Mouse (Mus musculus) thymus, postnatal 36 days (tissue): Measurements from ENCODE around the gene Il15ra.

Experiments used
- DNase-seq, 2 experiments: peaks; one replicate each; pipeline ENCODE4 v3.0.0; 2022; ENCODE audit warnings: mixed read lengths in 2 of 2

Il15ra gene

GRCm38 (mm10) chr2:11710101-11710500 is 5.0 kb downstream of the Il15ra start:
- DNase-seq = peak; percentile 19 to 39

GRCm38 (mm10) chr2:11712483-11712990 is 7.4 kb downstream of the Il15ra start:
- DNase-seq = no peak

GRCm38 (mm10) chr2:11713021-11713420 is 7.9 kb downstream of the Il15ra start:
- no peak for DNase-seq

- DNase-seq = no peak
Measured at GRCm38 (mm10) chr2:11714535-11714934, 9.4 kb downstream of the Il15ra start.

GRCm38 (mm10) chr2:11718573-11718972 is 13.5 kb downstream of the Il15ra start:
- DNase-seq = no peak

GRCm38 (mm10) chr2:11722564-11722963 is 17.5 kb downstream of the Il15ra start:
- no peak for DNase-seq

GRCm38 (mm10) chr2:11727574-11727973 is 22.5 kb downstream of the Il15ra start:
- DNase-seq = no peak

GRCm38 (mm10) chr2:11729091-11729490 is 24.0 kb downstream of the Il15ra start:
- DNase-seq = no peak

- no peak for DNase-seq
Measured at GRCm38 (mm10) chr2:11732978-11733377, 27.9 kb downstream of the Il15ra start.

GRCm38 (mm10) chr2:11735853-11736252 is 30.8 kb downstream of the Il15ra start:
- DNase-seq = no peak

- no peak for DNase-seq
Measured at GRCm38 (mm10) chr2:11738794-11739193, 33.7 kb downstream of the Il15ra start.

- DNase-seq = no peak
Measured at GRCm38 (mm10) chr2:11739516-11740051, 34.5 kb downstream of the Il15ra start.

- no peak for DNase-seq
Measured at GRCm38 (mm10) chr2:11762541-11762940, 57.5 kb downstream of the Il15ra start.

GRCm38 (mm10) chr2:11765694-11766093 is 60.6 kb downstream of the Il15ra start:
- DNase-seq = no peak

- no peak for DNase-seq
Measured at GRCm38 (mm10) chr2:11766485-11767160, 61.5 kb downstream of the Il15ra start.

GRCm38 (mm10) chr2:11767161-11767545 is 62.1 kb downstream of the Il15ra start:
- DNase-seq = no peak

- no peak for DNase-seq
Measured at GRCm38 (mm10) chr2:11771701-11772100, 66.6 kb downstream of the Il15ra start.

GRCm38 (mm10) chr2:11772401-11772800 is 67.3 kb downstream of the Il15ra start:
- DNase-seq = no peak

- DNase-seq = no peak
Measured at GRCm38 (mm10) chr2:11774426-11774825, 69.3 kb downstream of the Il15ra start.

GRCm38 (mm10) chr2:11775121-11775520 is 70.0 kb downstream of the Il15ra start:
- no peak for DNase-seq

GRCm38 (mm10) chr2:11776415-11776814 is 71.3 kb downstream of the Il15ra start:
- no peak for DNase-seq

- DNase-seq = peak; percentile 100
Measured at GRCm38 (mm10) chr2:11777091-11778068, 72.3 kb downstream of the Il15ra start, which contains the start of the genes Fbh1 and Ankrd16. TSS of gene Fbh1 (minus strand) at chr2:11777582. TSS of gene Ankrd16 (plus strand) at chr2:11777876.
